Mouse (Mus musculus): ENCODE measurements at regions not wholly inside any gene's neighbourhood (a gene's known extent, or its start where the extent isn't known, plus 50 kb on each side); places are given as distances from the start of the nearest gene placed in this dataset.
A peak's percentile ranks its signal among the peaks of the same experiment; 100 is the strongest.

GRCm38 (mm10) chr16:30842831-30843230 is 238.4 kb downstream of the Xxylt1 start:
- ATAC-seq (replicated peaks; ENCODE audit: insufficient number of reproducible peaks, low FRiP score, low TSS enrichment), result no peak
- Histone ChIP-seq H3K9ac (ENCODE audit: low read depth, low read length) (no peak overlapping the region), H3K4me2 (no peak overlapping the region), H3K4me3 (ENCODE audit: low read depth, low read length) (no peak overlapping the region), H3K27ac (ENCODE audit: low read depth, low read length) (no peak overlapping the region), H3K36me3 (ENCODE audit: control insufficient read depth, insufficient read depth, low read length) (no peaks in the 10 kb centered on the region), H3K9me3 (replicated peaks; ENCODE audit: control insufficient read depth, low read length) (peaks cover 12% of the 10 kb centered on the region), H3K27me3 (ENCODE audit: control insufficient read depth, insufficient read depth, low read length) (no peaks in the 10 kb centered on the region), H3K4me1 (ENCODE audit: control insufficient read depth, insufficient read depth, low read length) (no peaks in the 10 kb centered on the region)
- WGBS (ENCODE audit: insufficient replicate concordance), result 78% methylated on average over 2 of the region's 2 CpGs

GRCm38 (mm10) chr16:30852595-30852994 is 228.6 kb downstream of the Xxylt1 start:
- H3K9ac ChIP-seq (ENCODE audit: low read depth, low read length), result no peak overlapping the region
- ATAC-seq (replicated peaks; ENCODE audit: insufficient number of reproducible peaks, low FRiP score, low TSS enrichment), result no peak
- WGBS (ENCODE audit: insufficient replicate concordance), result 85% methylated on average over 1 of the region's 1 CpGs

DNA sequence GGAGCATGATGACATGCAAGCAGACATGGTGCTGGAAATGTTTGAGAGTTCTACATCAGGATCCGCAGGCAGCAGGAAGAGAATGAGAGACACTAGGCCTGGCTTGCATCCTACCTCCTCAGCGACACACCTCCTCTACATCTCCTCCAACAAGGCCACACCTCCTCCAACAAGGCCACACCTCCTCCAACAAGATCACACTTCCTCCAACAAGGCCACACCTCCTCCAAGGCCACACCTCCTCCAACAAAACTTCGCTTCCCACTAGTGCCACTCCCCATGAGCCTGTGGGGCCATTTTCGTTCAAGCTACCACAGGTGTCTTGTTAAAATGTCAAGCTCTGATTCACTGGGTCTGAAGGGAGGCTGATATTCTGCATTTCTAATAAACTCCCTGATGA is 226.5 kb downstream of the Xxylt1 start:
- H3K9ac ChIP-seq (ENCODE audit: low read depth, low read length), result no peak overlapping the region
- H3K36me3 ChIP-seq (ENCODE audit: control insufficient read depth, insufficient read depth, low read length), result no peaks in the 10 kb centered on the region
- 68% methylated on average over 4 of the region's 4 CpGs for WGBS (ENCODE audit: insufficient replicate concordance)
- no peak overlapping the region for H3K27ac ChIP-seq (ENCODE audit: low read depth, low read length)
- no peak overlapping the region for H3K4me2 ChIP-seq
- no peak for ATAC-seq (replicated peaks; ENCODE audit: insufficient number of reproducible peaks, low FRiP score, low TSS enrichment)
- no peak overlapping the region for H3K4me3 ChIP-seq (ENCODE audit: low read depth, low read length)
- H3K4me1 ChIP-seq (ENCODE audit: control insufficient read depth, insufficient read depth, low read length), result peaks cover 5% of the 10 kb centered on the region; the same call in 1 of the 2 replicates
- H3K9me3 ChIP-seq (replicated peaks; ENCODE audit: control insufficient read depth, low read length), result no peaks in the 10 kb centered on the region
- H3K27me3 ChIP-seq (ENCODE audit: control insufficient read depth, insufficient read depth, low read length), result no peaks in the 10 kb centered on the region

More at GRCm38 (mm10) chr16:30852595-30852994, 228.6 kb downstream of the Xxylt1 start:
- no peaks in the 10 kb centered on the region for H3K4me1 ChIP-seq (ENCODE audit: control insufficient read depth, insufficient read depth, low read length)
- H3K4me2 ChIP-seq, result no peak overlapping the region
- H3K27ac ChIP-seq (ENCODE audit: low read depth, low read length), result no peak overlapping the region
- no peaks in the 10 kb centered on the region for H3K27me3 ChIP-seq (ENCODE audit: control insufficient read depth, insufficient read depth, low read length)
- H3K36me3 ChIP-seq (ENCODE audit: control insufficient read depth, insufficient read depth, low read length), result no peaks in the 10 kb centered on the region
- no peaks in the 10 kb centered on the region for H3K9me3 ChIP-seq (replicated peaks; ENCODE audit: control insufficient read depth, low read length)
- H3K4me3 ChIP-seq (ENCODE audit: low read depth, low read length), result no peak overlapping the region

DNA sequence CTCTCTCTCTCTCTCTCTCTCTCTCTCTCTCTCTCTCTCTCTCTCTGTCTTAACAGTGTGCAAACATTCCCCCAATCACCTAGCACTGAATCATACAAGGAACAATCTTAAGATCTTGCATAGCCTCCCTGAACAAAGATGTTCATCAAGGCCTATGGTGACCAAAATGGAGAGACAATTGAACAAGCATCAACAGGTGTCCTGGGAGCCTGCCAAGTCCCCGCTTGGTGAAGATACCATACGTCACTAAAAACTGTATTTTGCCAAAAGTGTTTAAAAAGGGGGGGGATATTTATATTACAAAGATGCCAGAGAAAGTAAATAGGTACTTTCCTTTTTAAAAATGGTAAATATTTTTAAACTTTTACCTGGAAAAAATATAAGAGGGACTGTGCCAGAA is 223.6 kb downstream of the Xxylt1 start:
- Histone ChIP-seq H3K36me3 (ENCODE audit: control insufficient read depth, insufficient read depth, low read length) (no peaks in the 10 kb centered on the region), H3K27me3 (ENCODE audit: control insufficient read depth, insufficient read depth, low read length) (no peaks in the 10 kb centered on the region), H3K4me1 (ENCODE audit: control insufficient read depth, insufficient read depth, low read length) (peaks cover 10% of the 10 kb centered on the region; the same call in 1 of the 2 replicates), H3K4me3 (ENCODE audit: low read depth, low read length) (no peak overlapping the region), H3K9me3 (replicated peaks; ENCODE audit: control insufficient read depth, low read length) (no peaks in the 10 kb centered on the region), H3K27ac (ENCODE audit: low read depth, low read length) (no peak overlapping the region), H3K9ac (ENCODE audit: low read depth, low read length) (no peak overlapping the region), H3K4me2 (no peak overlapping the region)
- no peak for ATAC-seq (replicated peaks; ENCODE audit: insufficient number of reproducible peaks, low FRiP score, low TSS enrichment)
- 82% methylated on average over 2 of the region's 2 CpGs for WGBS (ENCODE audit: insufficient replicate concordance)

DNA sequence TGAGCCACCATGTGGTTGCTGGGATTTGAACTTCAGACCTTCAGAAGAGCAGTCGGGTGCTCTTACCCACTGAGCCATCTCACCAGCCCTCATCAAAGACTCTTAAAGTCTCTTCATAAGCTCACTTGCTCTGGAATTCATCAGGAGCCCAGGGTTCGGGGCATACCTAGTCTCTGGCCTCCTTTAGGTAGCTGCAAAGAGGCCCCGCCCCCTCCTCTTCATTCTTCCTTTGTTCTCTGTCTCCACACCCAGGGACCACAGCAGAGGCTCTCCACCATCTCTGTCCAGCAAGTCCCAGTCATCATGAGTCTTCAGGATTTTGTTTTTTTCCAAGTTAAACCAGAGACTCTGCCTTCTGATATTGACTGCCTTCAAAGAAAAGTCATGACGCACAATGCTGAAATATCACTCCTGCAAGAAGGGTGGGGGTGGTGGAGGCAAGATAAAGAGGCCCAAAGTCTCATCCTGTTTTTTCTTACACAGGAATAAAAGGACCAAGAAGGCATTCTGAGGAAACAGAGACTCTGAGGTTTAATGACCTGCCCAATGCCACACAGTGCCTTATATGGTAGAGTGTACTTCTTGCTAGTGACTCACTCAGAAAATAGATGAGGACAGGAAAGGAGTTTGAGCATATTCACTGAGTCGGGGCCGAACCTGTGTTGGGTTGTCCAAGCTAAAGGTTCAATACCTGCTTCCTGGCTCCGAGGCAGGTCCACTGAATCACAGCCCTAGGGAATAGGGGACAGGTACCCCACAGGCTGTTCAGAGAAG is 211.9 kb downstream of the Xxylt1 start:
- Histone ChIP-seq H3K4me2 (no peak overlapping the region), H3K27ac (ENCODE audit: low read depth, low read length) (0 out of 2 replicates have a peak overlapping the region, but pooled peaks have one; percentile 6), H3K9ac (ENCODE audit: low read depth, low read length) (no peak overlapping the region), H3K4me1 (ENCODE audit: control insufficient read depth, insufficient read depth, low read length) (peaks cover 22% of the 10 kb centered on the region), H3K9me3 (replicated peaks; ENCODE audit: control insufficient read depth, low read length) (no peaks in the 10 kb centered on the region), H3K4me3 (ENCODE audit: low read depth, low read length) (no peak overlapping the region), H3K27me3 (ENCODE audit: control insufficient read depth, insufficient read depth, low read length) (no peaks in the 10 kb centered on the region), H3K36me3 (ENCODE audit: control insufficient read depth, insufficient read depth, low read length) (no peaks in the 10 kb centered on the region)
- WGBS (ENCODE audit: insufficient replicate concordance), result 82% methylated on average over 7 of the region's 7 CpGs
- no peak for ATAC-seq (replicated peaks; ENCODE audit: insufficient number of reproducible peaks, low FRiP score, low TSS enrichment)

DNA sequence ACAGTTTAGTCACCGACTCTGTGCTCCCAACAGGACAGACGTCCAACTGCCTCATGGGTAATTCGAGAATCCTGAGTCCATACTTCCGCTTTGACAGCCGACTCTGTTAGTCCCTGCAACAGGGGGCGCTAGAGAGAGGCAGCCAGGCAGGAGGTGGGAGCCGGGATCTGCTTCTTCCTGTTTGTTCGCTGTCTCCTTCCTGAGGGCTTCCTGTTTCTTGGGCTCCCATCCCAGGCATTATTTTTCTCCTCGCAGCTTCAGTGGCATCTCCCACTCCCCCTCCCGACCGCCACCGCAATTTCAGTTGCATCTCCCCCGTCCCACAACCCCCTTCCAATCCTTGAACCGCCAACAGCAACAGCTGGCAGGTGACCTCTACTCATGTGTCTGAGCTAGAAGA is 211.1 kb downstream of the Xxylt1 start:
- ATAC-seq (replicated peaks; ENCODE audit: insufficient number of reproducible peaks, low FRiP score, low TSS enrichment), result no peak
- H3K27ac ChIP-seq (ENCODE audit: low read depth, low read length), result 0 out of 2 replicates have a peak overlapping the region, but pooled peaks have one; percentile 29
- H3K9me3 ChIP-seq (replicated peaks; ENCODE audit: control insufficient read depth, low read length), result no peaks in the 10 kb centered on the region
- H3K27me3 ChIP-seq (ENCODE audit: control insufficient read depth, insufficient read depth, low read length), result no peaks in the 10 kb centered on the region
- no peak overlapping the region for H3K4me2 ChIP-seq
- H3K4me1 ChIP-seq (ENCODE audit: control insufficient read depth, insufficient read depth, low read length), result peaks cover 22% of the 10 kb centered on the region
- no peak overlapping the region for H3K9ac ChIP-seq (ENCODE audit: low read depth, low read length)
- 53% methylated on average over 14 of the region's 14 CpGs for WGBS (ENCODE audit: insufficient replicate concordance)
- no peaks in the 10 kb centered on the region for H3K36me3 ChIP-seq (ENCODE audit: control insufficient read depth, insufficient read depth, low read length)
- H3K4me3 ChIP-seq (ENCODE audit: low read depth, low read length), result no peak overlapping the region

DNA sequence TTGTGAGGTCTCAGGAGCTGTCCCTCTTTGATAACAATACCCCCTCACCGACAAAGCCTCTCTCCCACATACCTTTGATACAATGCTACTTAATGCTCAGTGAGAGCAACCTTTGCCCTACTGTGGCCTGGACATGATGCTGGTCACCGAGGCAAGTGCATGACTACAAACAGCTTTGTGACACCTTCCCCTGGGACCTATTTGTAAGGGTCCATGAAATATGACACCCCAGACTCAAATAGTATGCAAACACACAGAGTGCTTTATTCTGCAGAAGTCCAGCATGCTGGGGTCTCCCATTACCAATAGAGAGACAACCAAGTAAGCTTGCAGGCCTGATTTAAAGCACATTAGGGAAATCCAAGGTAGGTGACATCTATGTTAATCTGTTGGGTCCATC is 210.6 kb downstream of the Xxylt1 start:
- H3K4me1 ChIP-seq (ENCODE audit: control insufficient read depth, insufficient read depth, low read length), result peaks cover 22% of the 10 kb centered on the region
- H3K27me3 ChIP-seq (ENCODE audit: control insufficient read depth, insufficient read depth, low read length), result no peaks in the 10 kb centered on the region
- 0 out of 2 replicates have a peak overlapping the region, but pooled peaks have one; percentile 15 for H3K27ac ChIP-seq (ENCODE audit: low read depth, low read length)
- no peaks in the 10 kb centered on the region for H3K36me3 ChIP-seq (ENCODE audit: control insufficient read depth, insufficient read depth, low read length)
- H3K4me2 ChIP-seq, result no peak overlapping the region
- H3K4me3 ChIP-seq (ENCODE audit: low read depth, low read length), result no peak overlapping the region
- no peak overlapping the region for H3K9ac ChIP-seq (ENCODE audit: low read depth, low read length)
- no peak for ATAC-seq (replicated peaks; ENCODE audit: insufficient number of reproducible peaks, low FRiP score, low TSS enrichment)
- 25% methylated on average over 2 of the region's 2 CpGs for WGBS (ENCODE audit: insufficient replicate concordance)
- H3K9me3 ChIP-seq (replicated peaks; ENCODE audit: control insufficient read depth, low read length), result no peaks in the 10 kb centered on the region

DNA sequence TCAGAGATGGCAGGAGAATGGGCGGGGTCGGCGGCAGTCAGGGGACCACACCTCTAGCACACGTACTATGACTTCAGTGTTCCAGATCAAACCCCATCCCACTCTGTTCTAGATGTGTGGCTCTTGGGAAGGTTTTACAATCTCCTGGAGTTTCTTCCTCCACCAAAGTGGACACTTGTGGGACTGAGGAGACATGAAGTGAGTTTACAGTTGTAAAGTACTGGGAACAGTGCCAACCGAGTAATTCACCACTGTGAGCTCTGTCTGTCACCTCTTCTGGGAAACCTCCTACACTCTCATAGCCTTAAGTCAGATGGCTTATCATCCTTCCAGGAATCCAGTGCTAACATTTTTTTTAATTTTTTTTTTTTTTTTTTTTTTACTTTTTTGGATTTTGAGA is 209.1 kb downstream of the Xxylt1 start:
- Histone ChIP-seq H3K4me1 (ENCODE audit: control insufficient read depth, insufficient read depth, low read length) (peaks cover 22% of the 10 kb centered on the region), H3K27me3 (ENCODE audit: control insufficient read depth, insufficient read depth, low read length) (no peaks in the 10 kb centered on the region), H3K4me3 (ENCODE audit: low read depth, low read length) (no peak overlapping the region), H3K27ac (ENCODE audit: low read depth, low read length) (no peak overlapping the region), H3K9ac (ENCODE audit: low read depth, low read length) (no peak overlapping the region), H3K4me2 (no peak overlapping the region), H3K36me3 (ENCODE audit: control insufficient read depth, insufficient read depth, low read length) (no peaks in the 10 kb centered on the region), H3K9me3 (replicated peaks; ENCODE audit: control insufficient read depth, low read length) (no peaks in the 10 kb centered on the region)
- no peak for ATAC-seq (replicated peaks; ENCODE audit: insufficient number of reproducible peaks, low FRiP score, low TSS enrichment)
- WGBS (ENCODE audit: insufficient replicate concordance), result 81% methylated on average over 5 of the region's 5 CpGs

Data from heart, embryonic 11.5 days (tissue).